Mouse (Mus musculus) limb, embryonic 14.5 days (tissue): ENCODE measurements around the gene Ulk4. TPM values are rescaled to one million over a fixed set of nuclear protein-coding genes. Genes with fewer than 3 reads are reported as not detected.
"Not testable (repeated sequence)": the region's sequence is repeated elsewhere in the genome, so short reads cannot be mapped to it uniquely, and the experiment has no call there.

Source experiments
- ATAC-seq: fragments of 200-750 bp; cut with Nextera tagmentation; 2 replicates; pipeline ENCODE4 v1.8.0; 2017; ENCODE audit warnings: low read depth, moderate number of reproducible peaks, moderate TSS enrichment; ENCODE audit not compliant: low FRiP score
- DNase-seq: peaks from one replicate; pipeline ENCODE4 v3.0.0-alpha.2; 2015; ENCODE audit warnings: low spot score
- H3K27ac ChIP-seq: fragments of 300-500 bp; sonication (generic); replicated peaks from 2 replicates; pipeline ENCODE4 v1.5.1; 2014; ENCODE audit warnings: low read depth, mild to moderate bottlenecking, low read length, moderate library complexity, mixed read lengths
- H3K27me3 ChIP-seq: fragments of 300-500 bp; sonication (generic); 2 replicates; pipeline ENCODE4 v1.6.1; 2014; ENCODE audit warnings: low read length, mixed read lengths; ENCODE audit not compliant: control insufficient read depth, insufficient read depth
- H3K36me3 ChIP-seq: fragments of 300-500 bp; sonication (generic); 2 replicates; pipeline ENCODE4 v1.6.1; 2014; ENCODE audit warnings: mild to moderate bottlenecking, low read length, moderate library complexity, mixed read lengths; ENCODE audit not compliant: control insufficient read depth, insufficient read depth
- H3K4me1 ChIP-seq: fragments of 300-500 bp; sonication (generic); 2 replicates; pipeline ENCODE4 v1.6.1; 2014; ENCODE audit warnings: antibody characterized with exemption, low read length, mixed read lengths; ENCODE audit not compliant: control insufficient read depth, insufficient read depth
- H3K4me2 ChIP-seq: fragments of 300-500 bp; sonication (generic); replicated peaks from 2 replicates; pipeline ENCODE4 v1.6.1; 2014; ENCODE audit warnings: low read depth, mild to moderate bottlenecking, low read length, moderate library complexity; ENCODE audit not compliant: severe bottlenecking
- H3K4me3 ChIP-seq: fragments of 300-500 bp; sonication (generic); replicated peaks from 2 replicates; pipeline ENCODE4 v1.5.1; 2014; ENCODE audit warnings: low read length
- H3K9ac ChIP-seq: fragments of 300-500 bp; sonication (generic); 2 replicates; pipeline ENCODE4 v1.6.1; 2014; ENCODE audit warnings: mild to moderate bottlenecking, low read depth, low read length, moderate library complexity; ENCODE audit not compliant: severe bottlenecking
- H3K9me3 ChIP-seq: fragments of 300-500 bp; sonication (generic); 2 replicates; pipeline ENCODE4 v1.6.1; 2016; ENCODE audit warnings: low read length; ENCODE audit not compliant: control insufficient read depth
- POLR2A ChIP-seq: fragments of 200-500 bp; IDR thresholded peaks from 2 replicates; pipeline ENCODE4 v1.8.0; 2012; ENCODE audit warnings: inconsistent platforms, mild to moderate bottlenecking, moderate library complexity, borderline replicate concordance; ENCODE audit not compliant: insufficient read depth, insufficient read length; ENCODE audit errors: extremely low read depth
- WGBS: fragments of 180-500 bp; shearing (Covaris S2); extraction: QIAGEN DNeasy Blood & Tissue Kit; methylation state at CpG from one replicate; pipeline ENCODE4 v1.1.7; 2014; 5-methylcytosine and 5-hydroxymethylcytosine counted together
- polyA plus RNA-seq, 2 experiments: library from polyadenylated mRNA; depleted of rRNA in 1 of 2; stranded (reverse) in 1 of 2; unstranded in 1 of 2; fragments of >200 nt; fragmentation: Nextera tagmentation in 1 of 2; extraction: Ambion mirVana in 1 of 2; gene quantifications; 2 replicates each; pipeline versions ENCODE4 v1.2.1 to v1.2.3; 2012 to 2014

Gene Ulk4
- polyA plus RNA-seq, 2 experiments, result 6.4 to 123 TPM

- no peak overlapping the region for H3K4me3 ChIP-seq
- no peaks in the 10 kb centered on the region for H3K27me3 ChIP-seq
- ATAC-seq (no peak), DNase-seq (no peak)
- no peak for TF ChIP-seq POLR2A
- H3K4me1 ChIP-seq, result no peaks in the 10 kb centered on the region
- H3K9ac ChIP-seq, result no peak overlapping the region
- 86% methylated on average over 1 of the region's 1 CpGs for WGBS
- no peak overlapping the region for H3K4me2 ChIP-seq
- no peak overlapping the region for H3K27ac ChIP-seq
- H3K36me3 ChIP-seq, result no peaks in the 10 kb centered on the region
- H3K9me3 ChIP-seq, result no peaks in the 10 kb centered on the region
Measured at GRCm38 (mm10) chr9:121203686-121204085, 73.3 kb downstream of the Ulk4 start.

GRCm38 (mm10) chr9:121199146-121199685 is 77.8 kb downstream of the Ulk4 start:
- not testable (repeated sequence) for ATAC-seq, H3K9ac ChIP-seq, H3K4me3 ChIP-seq, H3K27me3 ChIP-seq, H3K36me3 ChIP-seq, H3K27ac ChIP-seq, H3K9me3 ChIP-seq, H3K4me2 ChIP-seq, H3K4me1 ChIP-seq, DNase-seq
- 87% methylated on average over 5 of the region's 5 CpGs for WGBS

GRCm38 (mm10) chr9:121196473-121196872 is 80.5 kb downstream of the Ulk4 start:
- no peak overlapping the region for H3K4me2 ChIP-seq
- H3K9me3 ChIP-seq, result peaks cover 14% of the 10 kb centered on the region
- WGBS, result 86% methylated on average over 9 of the region's 9 CpGs
- no peak overlapping the region for H3K9ac ChIP-seq
- H3K4me1 ChIP-seq, result no peaks in the 10 kb centered on the region
- DNase-seq (no peak), ATAC-seq (no peak)
- H3K27me3 ChIP-seq, result no peaks in the 10 kb centered on the region
- H3K27ac ChIP-seq, result no peak overlapping the region
- 0 out of 2 replicates have a peak, but pooled peaks cover 4% of the 10 kb centered on the region for H3K36me3 ChIP-seq
- no peak overlapping the region for H3K4me3 ChIP-seq
- no peak for TF ChIP-seq POLR2A

- ATAC-seq (no peak), DNase-seq (no peak)
- H3K4me2 ChIP-seq, result no peak overlapping the region
- TF ChIP-seq POLR2A, result no peak
- no peaks in the 10 kb centered on the region for H3K27me3 ChIP-seq
- WGBS, result 100% methylated on average over 4 of the region's 4 CpGs
- H3K9me3 ChIP-seq, result peaks cover 14% of the 10 kb centered on the region
- no peak overlapping the region for H3K27ac ChIP-seq
- H3K4me1 ChIP-seq, result no peaks in the 10 kb centered on the region
- H3K36me3 ChIP-seq, result 0 out of 2 replicates have a peak, but pooled peaks cover 4% of the 10 kb centered on the region
- no peak overlapping the region for H3K4me3 ChIP-seq
- no peak overlapping the region for H3K9ac ChIP-seq
Measured at GRCm38 (mm10) chr9:121195106-121195505, 81.9 kb downstream of the Ulk4 start.

- no peak overlapping the region for H3K27ac ChIP-seq
- WGBS, result 91% methylated on average over 26 of the region's 26 CpGs
- H3K27me3 ChIP-seq, result no peaks in the 10 kb centered on the region
- H3K36me3 ChIP-seq, result peaks cover 4% of the 10 kb centered on the region; the same call in 1 of the 2 replicates
- peaks cover 14% of the 10 kb centered on the region for H3K9me3 ChIP-seq
- no peak for TF ChIP-seq POLR2A
- H3K4me1 ChIP-seq, result no peaks in the 10 kb centered on the region
- no peak overlapping the region for H3K9ac ChIP-seq
- no peak overlapping the region for H3K4me3 ChIP-seq
- ATAC-seq (no peak), DNase-seq (no peak)
- no peak overlapping the region for H3K4me2 ChIP-seq
Measured at GRCm38 (mm10) chr9:121192601-121193370, 84.2 kb downstream of the Ulk4 start.
